Mouse (Mus musculus) small intestine, adult 2 months (tissue): Measurements from ENCODE around the gene Zscan5b.

Experiments used
- CTCF ChIP-seq: fragments of 200-500 bp; IDR thresholded peaks from 2 replicates; pipeline ENCODE4 v1.5.1; 2012; ENCODE audit warnings: low read depth, mild to moderate bottlenecking, control low read depth, inconsistent platforms, low read length, moderate library complexity, mixed read lengths; ENCODE audit not compliant: insufficient replicate concordance, insufficient read length; ENCODE audit errors: extremely low read depth
- POLR2A ChIP-seq: fragments of 200-500 bp; IDR thresholded peaks from 2 replicates; pipeline ENCODE4 v1.6.1; 2012; ENCODE audit warnings: low read depth, mild to moderate bottlenecking, control low read depth, inconsistent platforms, low read length, moderate library complexity

- TF ChIP-seq POLR2A (no peak), CTCF (no peak)
Measured at GRCm38 (mm10) chr7:6189542-6189941, 32.5 kb upstream of the Zscan5b start.
